34 mouse cellular contexts compared by ENCODE assay signal in the genomic region with DNA sequence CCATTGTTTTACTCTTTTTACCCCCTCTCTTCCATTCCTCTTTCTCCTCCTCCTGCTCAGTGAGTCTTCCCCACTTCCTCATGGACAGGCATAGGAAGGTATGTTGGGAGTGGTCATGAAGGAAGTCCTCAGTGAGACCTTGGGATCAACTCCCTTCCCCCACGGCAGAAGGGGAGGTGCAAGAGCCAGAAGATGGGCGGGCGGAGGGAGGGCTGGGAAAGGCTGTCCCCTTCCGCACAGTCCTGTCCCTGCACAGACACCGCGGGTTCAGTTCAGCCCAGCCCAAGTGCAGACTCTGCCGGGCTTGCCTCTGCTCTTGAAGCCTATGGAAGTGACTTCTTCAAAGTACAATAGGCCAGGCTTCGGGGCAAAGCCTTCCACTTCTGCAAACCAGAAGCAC. TPM values are rescaled to one million over a fixed set of nuclear protein-coding genes. Genes with fewer than 3 reads are reported as not detected.
DNase-seq lines count a peak whose midpoint lies in the region; ATAC-seq and TF ChIP-seq lines count a peak whose summit lies in the region.
"Had no signal": no experiment of that assay in that cellular context is flagged by ENCODE, and none has a peak within 500 bp of the region (broad histone marks: within the 10 kb centered on the region; RNA-seq: fewer than 3 reads in every experiment).

No protein-coding gene starts in this region.

- peaks cover 3% of the 10 kb centered on the region; the same call in 1 of the 2 replicates for H3K4me1 ChIP-seq in intestine, embryonic 15.5 days (replicated peaks)
- H3K4me1 ChIP-seq in intestine, postnatal 0 days (replicated peaks; ENCODE audit: control insufficient read depth, insufficient read depth, low read length) = no peaks in the 10 kb centered on the region
- H3K4me1 ChIP-seq in liver, embryonic 14.5 days (replicated peaks; ENCODE audit: control insufficient read depth in 2 of 2, insufficient read depth in 2 of 2, low read length in 1 of 2) = peaks cover 0 to 6% of the 10 kb centered on the region in 2 experiments; a peak in 1 of 4 replicates
- no peaks in the 10 kb centered on the region; the same call in 1 of the 2 replicates for H3K4me1 ChIP-seq in E14TG2a.4 (replicated peaks; ENCODE audit: low read depth, low read length)
- peaks cover 7% of the 10 kb centered on the region for H3K4me1 ChIP-seq in intestine, embryonic 16.5 days (ENCODE audit: control insufficient read depth, insufficient read depth, low read length)
- H3K4me1 ChIP-seq: midbrain, embryonic 13.5 days had no signal

- H3K36me3 ChIP-seq in intestine, embryonic 15.5 days = no peaks in the 10 kb centered on the region
- no peaks in the 10 kb centered on the region for H3K36me3 ChIP-seq in intestine, postnatal 0 days (ENCODE audit: control insufficient read depth, insufficient read depth)
- no peaks in the 10 kb centered on the region for H3K36me3 ChIP-seq in liver, embryonic 14.5 days (replicated peaks; ENCODE audit: control insufficient read depth, insufficient read depth, low read depth)
- peaks cover 7% of the 10 kb centered on the region; the same call in 1 of the 2 replicates for H3K36me3 ChIP-seq in E14TG2a.4 (ENCODE audit: insufficient read depth, low read length)
- H3K36me3 ChIP-seq in intestine, embryonic 16.5 days (ENCODE audit: control insufficient read depth, insufficient read depth, low read length) = no peaks in the 10 kb centered on the region
- H3K36me3 ChIP-seq: hindbrain, embryonic 13.5 days; midbrain, embryonic 13.5 days had no signal

- no peaks in the 10 kb centered on the region for H3K27me3 ChIP-seq in intestine, embryonic 15.5 days (replicated peaks)
- no peaks in the 10 kb centered on the region for H3K27me3 ChIP-seq in intestine, postnatal 0 days (replicated peaks; ENCODE audit: control insufficient read depth, insufficient read depth, low read length)
- no peaks in the 10 kb centered on the region for H3K27me3 ChIP-seq in liver, embryonic 14.5 days (ENCODE audit: control insufficient read depth, insufficient read depth, low read length)
- H3K27me3 ChIP-seq in E14TG2a.4 (ENCODE audit: insufficient read depth, low read length) = no peaks in the 10 kb centered on the region
- H3K27me3 ChIP-seq in intestine, embryonic 16.5 days (replicated peaks; ENCODE audit: control insufficient read depth, insufficient read depth, low read length) = no peaks in the 10 kb centered on the region
- H3K27me3 ChIP-seq: CH12.LX; hindbrain, embryonic 13.5 days; midbrain, embryonic 13.5 days had no signal

- H3K4me2 ChIP-seq in intestine, embryonic 15.5 days (replicated peaks) = no peak overlapping the region
- no peak overlapping the region for H3K4me2 ChIP-seq in intestine, postnatal 0 days (replicated peaks; ENCODE audit: low read depth)
- H3K4me2 ChIP-seq in liver, embryonic 14.5 days (ENCODE audit: low read depth) = no peak overlapping the region
- H3K4me2 ChIP-seq in intestine, embryonic 16.5 days (ENCODE audit: low read depth, low read length) = no peak overlapping the region
- H3K4me2 ChIP-seq: heart, embryonic 11.5 days; hindbrain, embryonic 13.5 days; midbrain, embryonic 13.5 days had no signal

- no peak overlapping the region for H3K27ac ChIP-seq in intestine, embryonic 15.5 days
- H3K27ac ChIP-seq in intestine, postnatal 0 days (ENCODE audit: low read depth, low read length) = no peak overlapping the region
- H3K27ac ChIP-seq in liver, embryonic 14.5 days = no peak overlapping the region
- no peak overlapping the region for H3K27ac ChIP-seq in intestine, embryonic 16.5 days (ENCODE audit: low read length)
- H3K27ac ChIP-seq: gastrocnemius, adult 2 months; hindbrain, embryonic 13.5 days; kidney, postnatal 0 days; macrophage; midbrain, embryonic 13.5 days had no signal

- H3K9ac ChIP-seq in intestine, embryonic 15.5 days = no peak overlapping the region
- H3K9ac ChIP-seq in intestine, postnatal 0 days (ENCODE audit: low read depth, low read length) = no peak overlapping the region
- H3K9ac ChIP-seq in liver, embryonic 14.5 days (replicated peaks) = no peak overlapping the region
- H3K9ac ChIP-seq in intestine, embryonic 16.5 days (ENCODE audit: low read depth, low read length) = no peak overlapping the region
- H3K9ac ChIP-seq: hindbrain, embryonic 13.5 days; midbrain, embryonic 13.5 days had no signal

- ATAC-seq in intestine, embryonic 15.5 days = peak; percentile 60
- ATAC-seq in intestine, postnatal 0 days = no peak
- 0 out of 2 replicates have a peak, but pooled peaks have one; percentile 15 for ATAC-seq in liver, embryonic 14.5 days (ENCODE audit: insufficient read depth)
- peak; percentile 58; the same call in 1 of the 2 replicates for ATAC-seq in intestine, embryonic 16.5 days
- ATAC-seq: activated CD4-positive, CD25-positive, alpha-beta regulatory T cell, adult 4 months; forebrain, embryonic 16.5 days; midbrain, embryonic 13.5 days had no signal

- 63% methylated on average over 8 of the region's 8 CpGs for WGBS in intestine, embryonic 15.5 days
- 58% methylated on average over 8 of the region's 8 CpGs for WGBS in intestine, postnatal 0 days
- 62% methylated on average over 8 of the region's 8 CpGs for WGBS in liver, embryonic 14.5 days (ENCODE audit: insufficient replicate concordance)
- 73% methylated on average over 8 of the region's 8 CpGs for WGBS in intestine, embryonic 16.5 days

- TF ChIP-seq EP300 in liver, embryonic 14.5 days (IDR thresholded peaks at IDR 0.05; ENCODE audit: low read depth) = no peak

- no peaks in the 10 kb centered on the region for H3K9me3 ChIP-seq in intestine, embryonic 15.5 days
- H3K9me3 ChIP-seq in intestine, postnatal 0 days (ENCODE audit: control insufficient read depth) = no peaks in the 10 kb centered on the region
- no peaks in the 10 kb centered on the region for H3K9me3 ChIP-seq in liver, embryonic 14.5 days (ENCODE audit: control insufficient read depth, low read length)
- no peaks in the 10 kb centered on the region for H3K9me3 ChIP-seq in E14TG2a.4 (ENCODE audit: low read length)
- no peaks in the 10 kb centered on the region for H3K9me3 ChIP-seq in intestine, embryonic 16.5 days (ENCODE audit: control insufficient read depth, low read length)
- H3K9me3 ChIP-seq: hindbrain, embryonic 13.5 days; midbrain, embryonic 13.5 days had no signal

- H3K4me3 ChIP-seq in intestine, embryonic 15.5 days (replicated peaks) = no peak overlapping the region
- no peak overlapping the region for H3K4me3 ChIP-seq in intestine, postnatal 0 days (ENCODE audit: low read depth, low read length)
- no peak overlapping the region for H3K4me3 ChIP-seq in liver, embryonic 14.5 days (ENCODE audit: insufficient read depth in 1 of 2, low read depth in 2 of 2, low read length in 2 of 2)
- H3K4me3 ChIP-seq in E14TG2a.4 (replicated peaks; ENCODE audit: low read length) = 0 out of 2 replicates have a peak overlapping the region, but pooled peaks have one; percentile 17
- no peak overlapping the region for H3K4me3 ChIP-seq in intestine, embryonic 16.5 days (ENCODE audit: low read length)
- H3K4me3 ChIP-seq: erythroblast, embryonic 14.5 days; gastrocnemius, adult 2 months; hindbrain, embryonic 13.5 days; midbrain, embryonic 13.5 days had no signal

- DNase-seq in liver, embryonic 14.5 days (ENCODE audit: low read depth in 3 of 3, low spot score in 3 of 3) = no peak
- DNase-seq in liver (no peak), adipocyte (ENCODE audit: low spot score) (no peak)
- DNase-seq: adrenal gland, adult 8-10 months; cerebellum, adult 2 months; cerebellum, postnatal 14 days; gastrocnemius, adult 2 months; gastrocnemius, postnatal 36 days; heart, adult 18-20 months; heart, postnatal 4 days; layer of hippocampus, adult 9-11 months; thymus, adult 2 months; thymus, postnatal 36 days had no signal

- TF ChIP-seq CTCF in intestine, postnatal 0 days (IDR thresholded peaks at IDR 0.05; ENCODE audit: low read depth) = no peak
- TF ChIP-seq CTCF in liver, embryonic 14.5 days (IDR thresholded peaks at IDR 0.05; ENCODE audit: low read depth) = no peak
- TF ChIP-seq CTCF in E14TG2a.4 (conservative IDR thresholded peaks at IDR 0.05; ENCODE audit: low read length) = no peak

RNA-seq across cellular contexts. Expression of gene Wwox, which starts 38.3 kb away (rescaled TPM):
- 11.6 TPM in 2 replicates for polyA plus RNA-seq in intestine, embryonic 15.5 days (2015; fragmentation: Nextera tagmentation; extraction: Ambion mirVana)
- 7.1 and 9.3 TPM in 2 replicates for polyA plus RNA-seq in intestine, postnatal 0 days (2015; fragmentation: Nextera tagmentation; extraction: Ambion mirVana)
- 2.0 and 2.5 TPM in 2 replicates for polyA plus RNA-seq in liver, embryonic 14.5 days (2012; rRNA removed)
- 2.5 and 2.6 TPM in 2 replicates for polyA plus RNA-seq in liver, embryonic 14.5 days (2014; fragmentation: Nextera tagmentation; extraction: Ambion mirVana)
- polyA plus RNA-seq in intestine, embryonic 16.5 days (2015; fragmentation: Nextera tagmentation; extraction: Ambion mirVana) = 10.9 and 12.8 TPM in 2 replicates

RNA-seq across cellular contexts. Expression of gene Clec3a, which starts 59.9 kb away (rescaled TPM):
- polyA plus RNA-seq in intestine, embryonic 15.5 days (2015; fragmentation: Nextera tagmentation; extraction: Ambion mirVana) = not detected in 2 replicates
- polyA plus RNA-seq in intestine, postnatal 0 days (2015; fragmentation: Nextera tagmentation; extraction: Ambion mirVana) = not detected in 2 replicates
- not detected in 2 replicates for polyA plus RNA-seq in liver, embryonic 14.5 days (2012; rRNA removed)
- polyA plus RNA-seq in liver, embryonic 14.5 days (2014; fragmentation: Nextera tagmentation; extraction: Ambion mirVana) = not detected in 2 replicates
- polyA plus RNA-seq in intestine, embryonic 16.5 days (2015; fragmentation: Nextera tagmentation; extraction: Ambion mirVana) = not detected in 2 replicates
- polyA plus RNA-seq: activated CD4-positive, CD25-positive, alpha-beta regulatory T cell, adult 4 months; C2C12; cerebellum, adult 2 months; cortical plate, adult 2 months; erythroblast, embryonic 14.5 days; forebrain, embryonic 11.5 days; forebrain, embryonic 16.5 days; heart, embryonic 11.5 days; heart, embryonic 16.5 days; hindbrain, embryonic 13.5 days; kidney, postnatal 0 days; limb, embryonic 11.5 days; liver, adult 2 months; liver, embryonic 16.5 days; macrophage; midbrain, embryonic 13.5 days; neural tube, embryonic 14.5 days; thymus, adult 2 months had no signal
